Mouse (Mus musculus): ENCODE data around the gene Rab27a. TPM values are rescaled to one million over a fixed set of nuclear protein-coding genes. Genes with fewer than 3 reads are reported as not detected.

The Rab27a gene
- 1.2 and 1.3 TPM in 2 replicates for polyA plus RNA-seq (2014; fragmentation: Nextera tagmentation; extraction: Ambion mirVana)

GRCm38 (mm10) chr9:73044146-73045079, at the start of gene Rab27a:
TSS of gene Rab27a (plus strand) at chr9:73044854.
- peak within 1 kb of the TSS; percentile 63 for H3K9ac ChIP-seq (ENCODE audit: low read depth, low read length)
- H3K9me3 ChIP-seq (ENCODE audit: control insufficient read depth, low read length): no peaks in the 10 kb centered on the region
- H3K4me3 ChIP-seq (ENCODE audit: low read length): peak within 1 kb of the TSS; percentile 50
- peaks cover 13% of the 10 kb centered on the region for H3K4me1 ChIP-seq (ENCODE audit: control insufficient read depth, insufficient read depth, low read length)
- no peaks in the 10 kb centered on the region for H3K36me3 ChIP-seq (ENCODE audit: control insufficient read depth, insufficient read depth, low read length)
- H3K27ac ChIP-seq (ENCODE audit: low read depth, low read length): peak within 1 kb of the TSS; percentile 12; the same call in 1 of the 2 replicates
- peak; percentile 73 for ATAC-seq (ENCODE audit: low FRiP score, low TSS enrichment)
- no peaks in the 10 kb centered on the region for H3K27me3 ChIP-seq (ENCODE audit: control insufficient read depth, insufficient read depth, low read length)
- peak within 1 kb of the TSS; percentile 89 for H3K4me2 ChIP-seq (replicated peaks; ENCODE audit: low read depth, low read length)
- WGBS: under 1% methylated on average over 41 of the region's 41 CpGs

GRCm38 (mm10) chr9:72996167-72996566, 48.5 kb upstream of the Rab27a start:
- H3K4me2 ChIP-seq (replicated peaks; ENCODE audit: low read depth, low read length): no peak overlapping the region
- no peak overlapping the region for H3K4me3 ChIP-seq (ENCODE audit: low read length)
- H3K27ac ChIP-seq (ENCODE audit: low read depth, low read length): no peak overlapping the region
- H3K36me3 ChIP-seq (ENCODE audit: control insufficient read depth, insufficient read depth, low read length): no peaks in the 10 kb centered on the region
- ATAC-seq (ENCODE audit: low FRiP score, low TSS enrichment): no peak
- H3K9ac ChIP-seq (ENCODE audit: low read depth, low read length): no peak overlapping the region
- H3K9me3 ChIP-seq (ENCODE audit: control insufficient read depth, low read length): no peaks in the 10 kb centered on the region
- no peaks in the 10 kb centered on the region for H3K4me1 ChIP-seq (ENCODE audit: control insufficient read depth, insufficient read depth, low read length)
- no peaks in the 10 kb centered on the region for H3K27me3 ChIP-seq (ENCODE audit: control insufficient read depth, insufficient read depth, low read length)

- no peak overlapping the region for H3K4me2 ChIP-seq (replicated peaks; ENCODE audit: low read depth, low read length)
- no peaks in the 10 kb centered on the region for H3K4me1 ChIP-seq (ENCODE audit: control insufficient read depth, insufficient read depth, low read length)
- no peaks in the 10 kb centered on the region for H3K9me3 ChIP-seq (ENCODE audit: control insufficient read depth, low read length)
- H3K36me3 ChIP-seq (ENCODE audit: control insufficient read depth, insufficient read depth, low read length): no peaks in the 10 kb centered on the region; the same call in 1 of the 2 replicates
- 72% methylated on average over 7 of the region's 7 CpGs for WGBS
- H3K4me3 ChIP-seq (ENCODE audit: low read length): no peak overlapping the region
- no peak overlapping the region for H3K27ac ChIP-seq (ENCODE audit: low read depth, low read length)
- no peak overlapping the region for H3K9ac ChIP-seq (ENCODE audit: low read depth, low read length)
- ATAC-seq (ENCODE audit: low FRiP score, low TSS enrichment): no peak
- no peaks in the 10 kb centered on the region for H3K27me3 ChIP-seq (ENCODE audit: control insufficient read depth, insufficient read depth, low read length)
Measured at GRCm38 (mm10) chr9:72996806-72997205, 47.8 kb upstream of the Rab27a start.

GRCm38 (mm10) chr9:73000487-73000886, 44.2 kb upstream of the Rab27a start:
- no peak for ATAC-seq (ENCODE audit: low FRiP score, low TSS enrichment)
- WGBS: 67% methylated on average over 2 of the region's 2 CpGs
- peaks cover 2% of the 10 kb centered on the region; the same call in 1 of the 2 replicates for H3K36me3 ChIP-seq (ENCODE audit: control insufficient read depth, insufficient read depth, low read length)
- H3K9ac ChIP-seq (ENCODE audit: low read depth, low read length): no peak overlapping the region
- H3K4me2 ChIP-seq (replicated peaks; ENCODE audit: low read depth, low read length): no peak overlapping the region
- H3K27me3 ChIP-seq (ENCODE audit: control insufficient read depth, insufficient read depth, low read length): no peaks in the 10 kb centered on the region
- no peaks in the 10 kb centered on the region for H3K9me3 ChIP-seq (ENCODE audit: control insufficient read depth, low read length)
- H3K27ac ChIP-seq (ENCODE audit: low read depth, low read length): no peak overlapping the region
- no peak overlapping the region for H3K4me3 ChIP-seq (ENCODE audit: low read length)
- H3K4me1 ChIP-seq (ENCODE audit: control insufficient read depth, insufficient read depth, low read length): no peaks in the 10 kb centered on the region

- H3K4me2 ChIP-seq (replicated peaks; ENCODE audit: low read depth, low read length): no peak overlapping the region
- WGBS: 91% methylated on average over 13 of the region's 13 CpGs
- H3K27ac ChIP-seq (ENCODE audit: low read depth, low read length): no peak overlapping the region
- ATAC-seq (ENCODE audit: low FRiP score, low TSS enrichment): no peak
- no peaks in the 10 kb centered on the region for H3K4me1 ChIP-seq (ENCODE audit: control insufficient read depth, insufficient read depth, low read length)
- H3K4me3 ChIP-seq (ENCODE audit: low read length): no peak overlapping the region
- H3K9me3 ChIP-seq (ENCODE audit: control insufficient read depth, low read length): no peaks in the 10 kb centered on the region
- peaks cover 2% of the 10 kb centered on the region; the same call in 1 of the 2 replicates for H3K36me3 ChIP-seq (ENCODE audit: control insufficient read depth, insufficient read depth, low read length)
- H3K9ac ChIP-seq (ENCODE audit: low read depth, low read length): no peak overlapping the region
- H3K27me3 ChIP-seq (ENCODE audit: control insufficient read depth, insufficient read depth, low read length): no peaks in the 10 kb centered on the region
Measured at GRCm38 (mm10) chr9:73001314-73002011, 43.2 kb upstream of the Rab27a start.

GRCm38 (mm10) chr9:73002177-73002576, 42.5 kb upstream of the Rab27a start:
- Histone ChIP-seq H3K9me3 (ENCODE audit: control insufficient read depth, low read length) (no peaks in the 10 kb centered on the region), H3K9ac (ENCODE audit: low read depth, low read length) (no peak overlapping the region), H3K4me3 (ENCODE audit: low read length) (no peak overlapping the region), H3K27me3 (ENCODE audit: control insufficient read depth, insufficient read depth, low read length) (no peaks in the 10 kb centered on the region), H3K4me1 (ENCODE audit: control insufficient read depth, insufficient read depth, low read length) (no peaks in the 10 kb centered on the region), H3K4me2 (replicated peaks; ENCODE audit: low read depth, low read length) (no peak overlapping the region), H3K36me3 (ENCODE audit: control insufficient read depth, insufficient read depth, low read length) (peaks cover 2% of the 10 kb centered on the region; the same call in 1 of the 2 replicates), H3K27ac (ENCODE audit: low read depth, low read length) (no peak overlapping the region)
- WGBS: 58% methylated on average over 3 of the region's 3 CpGs
- ATAC-seq (ENCODE audit: low FRiP score, low TSS enrichment): no peak

- H3K9me3 ChIP-seq (ENCODE audit: control insufficient read depth, low read length): no peaks in the 10 kb centered on the region
- 88% methylated on average over 8 of the region's 8 CpGs for WGBS
- no peak overlapping the region for H3K4me3 ChIP-seq (ENCODE audit: low read length)
Measured at GRCm38 (mm10) chr9:73004076-73004475, 40.6 kb upstream of the Rab27a start.

GRCm38 (mm10) chr9:73005106-73005505, 39.5 kb upstream of the Rab27a start:
- 86% methylated on average over 6 of the region's 6 CpGs for WGBS
- Histone ChIP-seq H3K4me2 (replicated peaks; ENCODE audit: low read depth, low read length) (no peak overlapping the region), H3K4me3 (ENCODE audit: low read length) (no peak overlapping the region), H3K4me1 (ENCODE audit: control insufficient read depth, insufficient read depth, low read length) (no peaks in the 10 kb centered on the region), H3K9ac (ENCODE audit: low read depth, low read length) (no peak overlapping the region), H3K27me3 (ENCODE audit: control insufficient read depth, insufficient read depth, low read length) (no peaks in the 10 kb centered on the region), H3K9me3 (ENCODE audit: control insufficient read depth, low read length) (no peaks in the 10 kb centered on the region), H3K27ac (ENCODE audit: low read depth, low read length) (no peak overlapping the region), H3K36me3 (ENCODE audit: control insufficient read depth, insufficient read depth, low read length) (peaks cover 3% of the 10 kb centered on the region; the same call in 1 of the 2 replicates)
- ATAC-seq (ENCODE audit: low FRiP score, low TSS enrichment): no peak

More at GRCm38 (mm10) chr9:73004076-73004475, 40.6 kb upstream of the Rab27a start:
- H3K4me2 ChIP-seq (replicated peaks; ENCODE audit: low read depth, low read length): no peak overlapping the region
- H3K4me1 ChIP-seq (ENCODE audit: control insufficient read depth, insufficient read depth, low read length): no peaks in the 10 kb centered on the region
- ATAC-seq (ENCODE audit: low FRiP score, low TSS enrichment): no peak
- H3K27me3 ChIP-seq (ENCODE audit: control insufficient read depth, insufficient read depth, low read length): no peaks in the 10 kb centered on the region
- H3K9ac ChIP-seq (ENCODE audit: low read depth, low read length): no peak overlapping the region
- H3K36me3 ChIP-seq (ENCODE audit: control insufficient read depth, insufficient read depth, low read length): peaks cover 2% of the 10 kb centered on the region; the same call in 1 of the 2 replicates
- H3K27ac ChIP-seq (ENCODE audit: low read depth, low read length): no peak overlapping the region

Measured in kidney, embryonic 14.5 days (tissue).